Mouse (Mus musculus) spleen, adult 10 weeks (tissue): Measurements from ENCODE around the gene Myoz2. TPM values are rescaled to one million over a fixed set of nuclear protein-coding genes. Genes with fewer than 3 reads are reported as not detected.

Experiments
- polyA plus RNA-seq: library from polyadenylated mRNA; stranded (reverse); fragments of 350-450 nt; fragmentation: Illumina TruSeq; extraction: RNeasy Lipid Tissue Mini Kit (QIAGEN cat#74804); gene quantifications from one replicate; pipeline ENCODE4 v1.2.3, GENCODE M21; 2015; ENCODE audit warnings: low replicate concordance; ENCODE audit not compliant: insufficient read depth

Gene Myoz2
- polyA plus RNA-seq: not detected

GRCm38 (mm10) chr3:123034752-123035151 is at the start of gene Myoz2:
TSS of gene Myoz2 (minus strand) at chr3:123035015.

GRCm38 (mm10) chr3:122984249-122985182 is 50.3 kb downstream of the Myoz2 start, which contains the start of gene Usp53:
TSS of gene Usp53 (minus strand) at chr3:122984510.

Other genes with a start within 250 kb of the Myoz2 start
- gene Fabp2, start 139.9 kb downstream of the Myoz2 start, polyA plus RNA-seq: not detected
- not detected for gene Gm10959, start 115.7 kb downstream of the Myoz2 start, polyA plus RNA-seq
- gene 1810037I17Rik, start 110.8 kb downstream of the Myoz2 start, polyA plus RNA-seq: 43.1 TPM
- 12.0 TPM for gene Usp53, start 50.5 kb downstream of the Myoz2 start, polyA plus RNA-seq
- 40.1 TPM for gene Synpo2, start 201.1 kb upstream of the Myoz2 start, polyA plus RNA-seq
- gene Sec24d, start 232.4 kb upstream of the Myoz2 start, polyA plus RNA-seq: 33.4 TPM